Mouse (Mus musculus): ENCODE data around the gene Ypel3. TPM values are rescaled to one million over a fixed set of nuclear protein-coding genes. Genes with fewer than 3 reads are reported as not detected.

Ypel3 gene
- polyA plus RNA-seq, 1 experiment = 181 TPM

GRCm38 (mm10) chr7:126802134-126802889, 25.6 kb downstream of the Ypel3 start:
- no peak for DNase-seq (ENCODE audit: low read depth)
- TF ChIP-seq POLR2A (IDR thresholded peaks at IDR 0.05; ENCODE audit: borderline replicate concordance, extremely low read depth, insufficient read depth, insufficient read length, poor library complexity, severe bottlenecking) = no peak
- no peak for TF ChIP-seq CTCF (IDR thresholded peaks at IDR 0.05; ENCODE audit: borderline replicate concordance, extremely low read depth, insufficient read depth, insufficient read length)

- no peak for DNase-seq (ENCODE audit: low read depth)
- no peak for TF ChIP-seq CTCF (IDR thresholded peaks at IDR 0.05; ENCODE audit: borderline replicate concordance, extremely low read depth, insufficient read depth, insufficient read length)
- TF ChIP-seq POLR2A (IDR thresholded peaks at IDR 0.05; ENCODE audit: borderline replicate concordance, extremely low read depth, insufficient read depth, insufficient read length, poor library complexity, severe bottlenecking) = no peak
Measured at GRCm38 (mm10) chr7:126803181-126803580, 26.4 kb downstream of the Ypel3 start.

GRCm38 (mm10) chr7:126803751-126804150, 27.0 kb downstream of the Ypel3 start:
- DNase-seq (ENCODE audit: low read depth) = no peak
- TF ChIP-seq CTCF (IDR thresholded peaks at IDR 0.05; ENCODE audit: borderline replicate concordance, extremely low read depth, insufficient read depth, insufficient read length) (no peak), POLR2A (IDR thresholded peaks at IDR 0.05; ENCODE audit: borderline replicate concordance, extremely low read depth, insufficient read depth, insufficient read length, poor library complexity, severe bottlenecking) (no peak)

GRCm38 (mm10) chr7:126806956-126807355, 30.2 kb downstream of the Ypel3 start:
- TF ChIP-seq POLR2A (IDR thresholded peaks at IDR 0.05; ENCODE audit: borderline replicate concordance, extremely low read depth, insufficient read depth, insufficient read length, poor library complexity, severe bottlenecking) = no peak
- no peak for TF ChIP-seq CTCF (IDR thresholded peaks at IDR 0.05; ENCODE audit: borderline replicate concordance, extremely low read depth, insufficient read depth, insufficient read length)
- DNase-seq (ENCODE audit: low read depth) = no peak

GRCm38 (mm10) chr7:126807405-126807804, 30.6 kb downstream of the Ypel3 start:
- TF ChIP-seq POLR2A (IDR thresholded peaks at IDR 0.05; ENCODE audit: borderline replicate concordance, extremely low read depth, insufficient read depth, insufficient read length, poor library complexity, severe bottlenecking) = no peak
- TF ChIP-seq CTCF (IDR thresholded peaks at IDR 0.05; ENCODE audit: borderline replicate concordance, extremely low read depth, insufficient read depth, insufficient read length) = no peak

GRCm38 (mm10) chr7:126808703-126809455, 32.1 kb downstream of the Ypel3 start:
- DNase-seq (ENCODE audit: low read depth) = peak; percentile 97
- TF ChIP-seq CTCF (IDR thresholded peaks at IDR 0.05; ENCODE audit: borderline replicate concordance, extremely low read depth, insufficient read depth, insufficient read length) (no peak), POLR2A (IDR thresholded peaks at IDR 0.05; ENCODE audit: borderline replicate concordance, extremely low read depth, insufficient read depth, insufficient read length, poor library complexity, severe bottlenecking) (peak; percentile 42; the same call in 1 of the 2 replicates)

More at GRCm38 (mm10) chr7:126807405-126807804, 30.6 kb downstream of the Ypel3 start:
- DNase-seq (ENCODE audit: low read depth) = no peak

- TF ChIP-seq CTCF (IDR thresholded peaks at IDR 0.05; ENCODE audit: borderline replicate concordance, extremely low read depth, insufficient read depth, insufficient read length) (no peak), POLR2A (IDR thresholded peaks at IDR 0.05; ENCODE audit: borderline replicate concordance, extremely low read depth, insufficient read depth, insufficient read length, poor library complexity, severe bottlenecking) (no peak)
- no peak for DNase-seq (ENCODE audit: low read depth)
Measured at GRCm38 (mm10) chr7:126809723-126810369, 33.1 kb downstream of the Ypel3 start.

- no peak for TF ChIP-seq POLR2A (IDR thresholded peaks at IDR 0.05; ENCODE audit: borderline replicate concordance, extremely low read depth, insufficient read depth, insufficient read length, poor library complexity, severe bottlenecking)
- no peak for TF ChIP-seq CTCF (IDR thresholded peaks at IDR 0.05; ENCODE audit: borderline replicate concordance, extremely low read depth, insufficient read depth, insufficient read length)
- DNase-seq (ENCODE audit: low read depth) = no peak
Measured at GRCm38 (mm10) chr7:126815726-126816222, 39.0 kb downstream of the Ypel3 start.

- TF ChIP-seq POLR2A (IDR thresholded peaks at IDR 0.05; ENCODE audit: borderline replicate concordance, extremely low read depth, insufficient read depth, insufficient read length, poor library complexity, severe bottlenecking) (no peak), CTCF (IDR thresholded peaks at IDR 0.05; ENCODE audit: borderline replicate concordance, extremely low read depth, insufficient read depth, insufficient read length) (no peak)
Measured at GRCm38 (mm10) chr7:126816494-126816893, 39.7 kb downstream of the Ypel3 start.

GRCm38 (mm10) chr7:126817595-126817994, 40.8 kb downstream of the Ypel3 start:
- no peak for DNase-seq (ENCODE audit: low read depth)
- TF ChIP-seq POLR2A (IDR thresholded peaks at IDR 0.05; ENCODE audit: borderline replicate concordance, extremely low read depth, insufficient read depth, insufficient read length, poor library complexity, severe bottlenecking) (no peak), CTCF (IDR thresholded peaks at IDR 0.05; ENCODE audit: borderline replicate concordance, extremely low read depth, insufficient read depth, insufficient read length) (no peak)

More at GRCm38 (mm10) chr7:126816494-126816893, 39.7 kb downstream of the Ypel3 start:
- no peak for DNase-seq (ENCODE audit: low read depth)

GRCm38 (mm10) chr7:126818818-126819217, 42.1 kb downstream of the Ypel3 start:
- TF ChIP-seq POLR2A (IDR thresholded peaks at IDR 0.05; ENCODE audit: borderline replicate concordance, extremely low read depth, insufficient read depth, insufficient read length, poor library complexity, severe bottlenecking) (no peak), CTCF (IDR thresholded peaks at IDR 0.05; ENCODE audit: borderline replicate concordance, extremely low read depth, insufficient read depth, insufficient read length) (peak; percentile 14; the same call in 1 of the 2 replicates)
- DNase-seq (ENCODE audit: low read depth) = no peak

Measured in brain, embryonic 14.5 days (tissue).